Mouse (Mus musculus): ENCODE measurements around the gene Cdkl5. TPM values are rescaled to one million over a fixed set of nuclear protein-coding genes. Genes with fewer than 3 reads are reported as not detected.
A peak's percentile ranks its signal among the peaks of the same experiment; 100 is the strongest.

Cdkl5 gene
- 3.9 and 4.2 TPM in 2 replicates for polyA plus RNA-seq (2015; fragmentation: Nextera tagmentation; extraction: Ambion mirVana)

DNA sequence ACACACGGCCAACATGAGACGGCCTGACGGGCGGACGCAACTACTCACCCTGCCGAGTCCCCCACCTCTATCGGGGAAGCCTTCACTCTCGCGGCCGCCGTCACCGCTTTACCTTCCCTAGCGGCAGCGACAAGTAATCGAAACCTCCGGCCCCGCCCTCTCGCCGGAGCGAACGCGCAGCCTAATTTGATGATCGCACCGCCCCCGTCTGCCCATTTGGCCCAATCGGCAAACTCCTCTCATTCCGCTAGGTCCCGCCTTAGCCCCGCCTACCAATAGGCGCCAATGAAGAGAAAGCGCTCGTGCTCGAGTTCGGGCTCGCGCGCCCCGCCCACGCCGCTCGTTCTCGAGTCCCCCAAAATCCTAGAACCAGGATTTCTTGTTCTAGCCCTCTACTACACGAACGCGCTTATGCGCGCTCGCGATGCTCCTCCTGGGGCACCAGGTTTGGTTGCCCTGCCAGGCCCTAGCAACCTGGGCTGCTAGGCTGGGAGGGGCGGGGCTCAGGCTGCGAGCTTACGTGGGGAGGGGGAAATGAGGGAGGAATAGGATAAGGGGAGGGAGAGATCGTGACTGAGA is at the start of gene Cdkl5:
Gene Cdkl5, minus strand, starts transcription at position 162 of the 579 bp plus-strand sequence.
- Histone ChIP-seq H3K9me3 (no peaks in the 10 kb centered on the region), H3K27ac (peak within 1 kb of the TSS; percentile 87), H3K27me3 (peaks cover 29% of the 10 kb centered on the region; the same call in 1 of the 2 replicates), H3K4me2 (replicated peaks) (peak within 1 kb of the TSS; percentile 56), H3K4me1 (replicated peaks) (peaks cover 10% of the 10 kb centered on the region), H3K4me3 (replicated peaks) (peak within 1 kb of the TSS; percentile 59), H3K9ac (replicated peaks) (peak within 1 kb of the TSS; percentile 71), H3K36me3 (no peaks in the 10 kb centered on the region)
- peak; percentile 95 for ATAC-seq
- WGBS: 22% methylated on average over 53 of the region's 53 CpGs

DNA sequence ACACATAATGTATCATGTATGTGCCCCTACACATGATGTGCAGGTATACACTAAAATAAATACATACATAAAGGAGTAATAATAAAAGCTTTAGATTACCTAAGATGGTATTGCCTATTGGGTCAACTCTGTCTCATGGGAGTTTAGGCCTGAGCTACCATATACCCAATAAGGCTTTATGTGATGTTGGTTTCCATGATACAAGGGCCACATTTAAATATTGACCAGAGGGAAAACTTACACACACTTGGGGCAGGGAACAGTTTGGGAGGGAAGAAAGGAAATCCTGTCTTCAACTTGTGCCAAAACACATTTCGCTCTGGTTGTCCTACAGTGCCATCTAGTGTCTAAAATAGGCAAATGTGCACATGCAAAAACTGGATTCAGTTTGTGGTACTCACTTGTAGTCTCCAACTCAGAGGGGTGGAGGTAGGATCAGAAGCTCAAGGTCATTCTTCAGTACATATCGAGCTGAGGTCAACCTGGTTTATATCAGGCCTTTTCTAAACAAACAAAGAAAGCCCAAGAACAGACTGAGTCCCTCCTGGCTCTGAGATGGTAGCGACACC is 38.8 kb upstream of the Cdkl5 start:
- H3K9me3 ChIP-seq: no peaks in the 10 kb centered on the region
- H3K27ac ChIP-seq: no peak overlapping the region
- ATAC-seq: peak; percentile 56; the same call in 1 of the 2 replicates
- no peak overlapping the region for H3K4me3 ChIP-seq (replicated peaks)
- H3K27me3 ChIP-seq: no peaks in the 10 kb centered on the region
- H3K4me1 ChIP-seq (replicated peaks): no peaks in the 10 kb centered on the region
- H3K36me3 ChIP-seq: no peaks in the 10 kb centered on the region
- H3K4me2 ChIP-seq (replicated peaks): no peak overlapping the region
- no peak overlapping the region for H3K9ac ChIP-seq (replicated peaks)
- 47% methylated on average over 3 of the region's 3 CpGs for WGBS

DNA sequence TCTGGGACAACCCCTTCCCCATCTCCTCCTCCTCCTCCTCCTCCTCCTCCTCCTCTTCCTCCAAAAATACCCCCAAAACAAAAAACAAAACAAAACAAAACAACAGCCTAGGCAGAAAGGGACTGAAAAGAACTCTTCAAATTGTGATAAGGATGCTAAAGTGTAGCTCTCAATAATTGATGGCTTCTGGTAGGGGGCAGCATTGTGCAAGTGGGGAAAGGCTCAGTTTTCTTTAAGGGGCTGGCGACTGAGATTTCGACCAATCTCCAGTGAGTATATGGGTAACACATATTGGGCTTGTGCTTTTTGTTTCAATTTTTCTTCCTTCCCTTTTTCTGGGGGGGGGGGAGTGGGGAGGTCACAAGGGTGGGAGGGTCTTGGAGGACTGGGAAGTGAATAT is 37.9 kb upstream of the Cdkl5 start:
- H3K9ac ChIP-seq (replicated peaks): no peak overlapping the region
- no peak overlapping the region for H3K4me3 ChIP-seq (replicated peaks)
- no peak for ATAC-seq
- H3K4me2 ChIP-seq (replicated peaks): no peak overlapping the region
- H3K27me3 ChIP-seq: no peaks in the 10 kb centered on the region
- 45% methylated on average over 2 of the region's 2 CpGs for WGBS
- no peak overlapping the region for H3K27ac ChIP-seq
- no peaks in the 10 kb centered on the region for H3K9me3 ChIP-seq
- no peaks in the 10 kb centered on the region for H3K36me3 ChIP-seq
- H3K4me1 ChIP-seq (replicated peaks): no peaks in the 10 kb centered on the region

DNA sequence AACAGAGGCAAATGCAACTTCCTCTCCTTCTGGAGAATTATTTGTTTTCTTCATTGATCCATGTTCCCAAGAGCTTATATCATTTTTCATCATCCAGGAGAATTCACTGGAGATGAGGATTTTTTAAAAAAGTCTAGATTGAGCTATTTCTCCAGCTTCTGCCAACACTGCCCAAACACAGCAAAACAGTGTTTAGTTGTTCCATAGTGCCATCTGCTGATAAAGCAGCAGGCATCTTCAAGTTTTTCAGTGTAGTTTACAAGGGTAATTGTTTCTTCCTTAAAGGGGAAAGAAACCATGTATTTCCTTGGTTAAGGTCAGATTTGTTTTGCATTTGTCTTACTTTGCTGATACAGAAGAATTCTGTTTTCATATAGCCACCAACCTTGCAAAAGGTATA is 35.7 kb upstream of the Cdkl5 start:
- H3K36me3 ChIP-seq: no peaks in the 10 kb centered on the region
- H3K27me3 ChIP-seq: no peaks in the 10 kb centered on the region

DNA sequence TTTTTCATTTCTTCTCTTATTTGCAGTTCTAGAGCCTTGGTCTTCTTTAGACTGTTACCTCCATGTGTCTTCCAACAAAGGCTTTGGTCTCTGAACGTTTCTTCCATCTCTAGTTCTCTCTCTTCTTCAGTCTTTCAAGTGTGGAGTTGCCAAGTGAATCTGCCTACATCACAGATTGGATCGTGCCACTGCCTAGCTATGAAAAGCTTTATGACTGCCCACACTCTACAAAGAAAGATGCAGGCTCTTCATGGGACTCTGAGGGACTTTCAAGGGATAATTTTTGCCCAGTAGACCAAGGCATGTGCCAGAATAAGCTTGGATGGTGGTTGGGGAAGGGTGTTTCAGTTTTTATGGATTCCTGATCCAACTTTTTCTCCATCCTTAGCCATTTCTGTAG is 30.0 kb upstream of the Cdkl5 start:
- no peak for ATAC-seq
- Histone ChIP-seq H3K9ac (replicated peaks) (no peak overlapping the region), H3K4me2 (replicated peaks) (no peak overlapping the region), H3K4me3 (replicated peaks) (no peak overlapping the region), H3K9me3 (no peaks in the 10 kb centered on the region), H3K4me1 (replicated peaks) (no peaks in the 10 kb centered on the region), H3K27me3 (peaks cover 6% of the 10 kb centered on the region; the same call in 1 of the 2 replicates), H3K27ac (no peak overlapping the region), H3K36me3 (no peaks in the 10 kb centered on the region)
- WGBS: 66% methylated on average over 2 of the region's 2 CpGs

More for the DNA sequence above, 35.7 kb upstream of the Cdkl5 start:
- Histone ChIP-seq H3K9me3 (no peaks in the 10 kb centered on the region), H3K9ac (replicated peaks) (no peak overlapping the region), H3K4me2 (replicated peaks) (no peak overlapping the region), H3K4me1 (replicated peaks) (no peaks in the 10 kb centered on the region), H3K4me3 (replicated peaks) (no peak overlapping the region), H3K27ac (no peak overlapping the region)
- ATAC-seq: no peak

DNA sequence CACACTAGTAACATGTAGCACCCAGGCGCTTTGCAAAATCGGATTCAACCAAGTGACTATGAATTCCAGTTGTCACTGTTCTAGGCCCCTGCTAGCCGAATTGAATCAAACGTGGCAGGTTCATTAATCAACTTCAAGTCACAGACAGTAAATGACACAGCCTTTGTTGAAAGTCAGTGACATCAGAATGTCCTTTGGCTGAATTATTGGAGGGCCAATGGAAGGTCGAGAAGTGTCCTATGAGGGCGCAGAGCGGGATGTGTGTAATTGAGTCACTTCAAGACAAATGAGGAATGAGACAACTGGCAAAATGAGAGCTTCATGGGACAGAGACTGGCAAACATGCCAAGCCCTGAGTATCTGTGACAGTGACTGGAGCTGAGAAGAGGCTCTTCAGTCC is 27.0 kb upstream of the Cdkl5 start:
- H3K4me1 ChIP-seq (replicated peaks): no peaks in the 10 kb centered on the region
- H3K9ac ChIP-seq (replicated peaks): no peak overlapping the region
- H3K4me3 ChIP-seq (replicated peaks): no peak overlapping the region
- no peaks in the 10 kb centered on the region for H3K9me3 ChIP-seq
- 86% methylated on average over 7 of the region's 7 CpGs for WGBS
- H3K36me3 ChIP-seq: no peaks in the 10 kb centered on the region
- H3K27ac ChIP-seq: no peak overlapping the region
- peaks cover 11% of the 10 kb centered on the region; the same call in 1 of the 2 replicates for H3K27me3 ChIP-seq
- no peak for ATAC-seq
- no peak overlapping the region for H3K4me2 ChIP-seq (replicated peaks)

DNA sequence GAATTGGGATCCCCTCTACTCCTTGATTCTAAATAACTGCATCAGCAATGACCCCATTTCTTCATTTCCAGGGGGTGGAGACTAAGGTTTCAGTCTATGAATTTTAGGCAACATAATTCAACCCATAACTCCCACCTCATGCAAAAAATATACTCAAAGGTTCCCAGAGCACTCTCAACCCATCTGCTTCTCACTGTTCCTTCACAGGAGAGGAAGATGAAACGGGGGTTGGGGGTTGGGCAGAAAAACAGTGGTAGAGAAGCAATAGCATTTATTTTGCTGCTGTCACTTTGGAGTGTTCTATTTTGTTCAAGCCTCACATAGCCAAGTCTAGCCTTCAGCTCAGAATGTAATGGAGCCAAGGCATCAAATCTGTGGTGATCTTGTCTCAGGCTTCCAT is 23.7 kb upstream of the Cdkl5 start:
- no peak overlapping the region for H3K4me2 ChIP-seq (replicated peaks)
- no peaks in the 10 kb centered on the region for H3K9me3 ChIP-seq
- WGBS: 63% methylated on average over 1 of the region's 1 CpGs

DNA sequence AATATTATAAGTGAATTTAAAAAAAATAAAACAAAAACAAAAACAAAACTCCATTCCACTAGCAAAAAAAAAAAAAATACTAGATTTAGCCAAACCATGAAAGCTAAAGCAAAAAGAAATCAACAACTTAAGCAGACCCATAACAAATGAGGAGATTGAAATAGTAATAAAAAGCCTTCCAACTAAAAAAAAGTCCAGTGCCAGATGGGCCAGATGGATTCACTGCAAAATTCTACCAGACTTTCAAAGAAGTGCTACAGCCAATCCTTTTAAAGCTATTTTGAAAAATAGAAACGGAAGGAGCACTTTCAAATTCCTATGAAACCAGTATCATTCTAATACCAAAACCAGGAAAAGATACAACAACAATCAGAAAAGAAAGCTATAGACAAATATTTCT is 11.8 kb upstream of the Cdkl5 start:
- Histone ChIP-seq H3K36me3 (no peaks in the 10 kb centered on the region), H3K9ac (replicated peaks) (no peak overlapping the region), H3K27ac (no peak overlapping the region), H3K4me3 (replicated peaks) (no peak overlapping the region), H3K4me2 (replicated peaks) (no peak overlapping the region), H3K9me3 (no peaks in the 10 kb centered on the region), H3K4me1 (replicated peaks) (no peaks in the 10 kb centered on the region), H3K27me3 (peaks cover 24% of the 10 kb centered on the region; the same call in 1 of the 2 replicates)
- no peak for ATAC-seq
- WGBS: 83% methylated on average over 1 of the region's 1 CpGs

More for the DNA sequence above, 23.7 kb upstream of the Cdkl5 start:
- Histone ChIP-seq H3K36me3 (no peaks in the 10 kb centered on the region), H3K27ac (no peak overlapping the region), H3K4me1 (replicated peaks) (no peaks in the 10 kb centered on the region), H3K4me3 (replicated peaks) (no peak overlapping the region), H3K9ac (replicated peaks) (no peak overlapping the region), H3K27me3 (peaks cover 11% of the 10 kb centered on the region; the same call in 1 of the 2 replicates)
- ATAC-seq: no peak

DNA sequence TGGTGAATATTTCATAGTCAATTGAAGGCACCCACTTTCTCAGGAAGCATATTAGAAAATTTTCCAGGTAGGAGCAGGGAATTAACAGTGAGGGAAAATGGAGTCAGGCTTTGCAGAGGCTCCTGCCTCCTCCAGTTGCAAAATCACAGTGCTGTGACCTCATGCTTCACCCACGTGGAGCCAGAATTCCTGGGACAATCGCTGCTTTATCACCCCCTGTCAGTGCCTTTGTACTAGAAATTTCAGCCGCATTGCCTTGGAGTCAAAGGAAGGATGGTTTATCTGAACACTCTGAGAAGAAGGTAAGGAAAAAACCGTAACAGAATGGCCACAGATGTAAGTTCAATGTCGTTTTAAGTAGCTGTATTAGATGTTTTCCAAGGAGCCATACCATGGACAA is 1.5 kb upstream of the Cdkl5 start:
- H3K27ac ChIP-seq: 0 out of 2 replicates have a peak overlapping the region, but pooled peaks have one; percentile 87

DNA sequence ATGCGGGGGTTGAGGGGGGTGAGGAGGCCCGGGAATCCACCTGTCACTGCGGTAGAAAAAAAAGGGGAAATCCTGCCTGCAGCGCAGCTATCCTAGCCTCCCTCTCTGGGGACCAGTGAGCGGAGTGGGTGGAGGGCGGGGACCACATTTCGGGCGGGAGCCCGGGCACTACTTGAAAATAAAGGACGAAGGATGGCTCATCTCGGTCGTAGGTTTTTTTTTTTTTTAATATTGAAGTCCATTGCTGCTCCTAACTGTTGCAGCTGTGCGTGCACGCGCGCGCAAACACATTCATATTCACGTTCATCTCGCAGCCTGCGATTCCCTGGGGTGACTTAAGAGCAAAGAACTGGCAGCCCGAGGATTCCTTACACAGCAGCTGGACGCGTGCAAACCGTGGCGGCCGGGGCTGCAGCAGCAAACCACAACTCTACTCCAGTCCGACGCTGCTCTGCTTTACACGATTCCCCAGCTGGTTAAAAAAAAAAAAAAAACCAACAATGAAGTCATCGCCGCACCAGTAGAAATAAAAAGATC is 695 bp upstream of the Cdkl5 start:
- peak overlapping the region; percentile 87 for H3K27ac ChIP-seq
- H3K9ac ChIP-seq (replicated peaks): peak overlapping the region; percentile 51; the same call in 1 of the 2 replicates
- H3K4me2 ChIP-seq (replicated peaks): peak overlapping the region; percentile 45
- peak; percentile 67 for ATAC-seq
- no peaks in the 10 kb centered on the region for H3K36me3 ChIP-seq
- peak overlapping the region; percentile 59 for H3K4me3 ChIP-seq (replicated peaks)
- peaks cover 10% of the 10 kb centered on the region for H3K4me1 ChIP-seq (replicated peaks)
- H3K27me3 ChIP-seq: peaks cover 29% of the 10 kb centered on the region; the same call in 1 of the 2 replicates
- H3K9me3 ChIP-seq: no peaks in the 10 kb centered on the region
- WGBS: 17% methylated on average over 31 of the region's 31 CpGs

More for the DNA sequence above, 1.5 kb upstream of the Cdkl5 start:
- no peak for ATAC-seq
- Histone ChIP-seq H3K4me3 (replicated peaks) (0 out of 2 replicates have a peak overlapping the region, but pooled peaks have one; percentile 59), H3K36me3 (no peaks in the 10 kb centered on the region), H3K27me3 (peaks cover 29% of the 10 kb centered on the region; the same call in 1 of the 2 replicates), H3K9me3 (no peaks in the 10 kb centered on the region), H3K9ac (replicated peaks) (no peak overlapping the region; the same call in 1 of the 2 replicates), H3K4me1 (replicated peaks) (peaks cover 10% of the 10 kb centered on the region), H3K4me2 (replicated peaks) (peak overlapping the region; percentile 45)
- WGBS: 20% methylated on average over 5 of the region's 5 CpGs

DNA sequence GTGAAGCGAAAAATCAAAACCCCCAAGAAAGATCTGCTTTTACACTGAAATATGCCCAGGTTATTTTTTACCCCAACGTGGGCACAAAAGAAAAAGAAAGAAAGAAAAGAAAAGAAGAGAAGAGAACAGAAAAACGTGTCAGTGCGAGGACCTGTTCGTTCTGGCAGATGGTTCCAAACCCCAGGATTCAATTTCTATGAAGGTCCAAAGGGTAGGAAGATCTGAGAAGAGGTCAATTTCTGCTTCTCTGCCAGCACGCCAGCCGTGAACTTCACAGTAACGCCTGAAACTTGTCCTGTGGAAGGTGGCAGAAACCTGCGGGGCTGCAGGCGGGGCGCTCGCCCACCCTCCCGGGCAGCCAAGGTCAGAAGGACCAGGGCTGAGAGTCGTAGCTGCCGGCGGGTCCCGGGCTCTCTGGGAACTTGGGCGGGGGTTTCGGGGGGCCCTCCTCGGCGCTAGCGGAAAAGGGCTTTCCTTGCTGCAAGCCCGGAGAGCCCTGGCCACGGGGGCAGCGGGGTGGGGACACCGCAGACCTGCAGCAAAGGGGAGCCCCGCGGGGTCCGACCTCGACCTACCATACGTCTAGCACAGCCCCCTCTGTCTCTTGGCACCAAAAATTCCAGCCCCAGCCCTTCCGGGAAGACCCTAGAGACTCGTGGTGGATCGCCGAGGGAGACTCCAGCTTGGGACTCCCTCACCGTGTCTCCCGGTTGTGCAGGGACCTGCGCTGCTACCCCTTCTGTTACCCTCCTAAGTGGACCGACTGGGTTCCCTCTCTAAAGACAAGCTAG is 560 bp downstream of the Cdkl5 start:
- Histone ChIP-seq H3K36me3 (no peaks in the 10 kb centered on the region), H3K27ac (peak overlapping the region; percentile 84), H3K27me3 (peaks cover 25% of the 10 kb centered on the region; the same call in 1 of the 2 replicates), H3K9me3 (no peaks in the 10 kb centered on the region), H3K4me3 (replicated peaks) (peak overlapping the region; percentile 59), H3K9ac (replicated peaks) (peak overlapping the region; percentile 71), H3K4me2 (replicated peaks) (peak overlapping the region; percentile 56), H3K4me1 (replicated peaks) (peaks cover 10% of the 10 kb centered on the region)
- ATAC-seq: no peak
- WGBS: 24% methylated on average over 39 of the region's 39 CpGs

DNA sequence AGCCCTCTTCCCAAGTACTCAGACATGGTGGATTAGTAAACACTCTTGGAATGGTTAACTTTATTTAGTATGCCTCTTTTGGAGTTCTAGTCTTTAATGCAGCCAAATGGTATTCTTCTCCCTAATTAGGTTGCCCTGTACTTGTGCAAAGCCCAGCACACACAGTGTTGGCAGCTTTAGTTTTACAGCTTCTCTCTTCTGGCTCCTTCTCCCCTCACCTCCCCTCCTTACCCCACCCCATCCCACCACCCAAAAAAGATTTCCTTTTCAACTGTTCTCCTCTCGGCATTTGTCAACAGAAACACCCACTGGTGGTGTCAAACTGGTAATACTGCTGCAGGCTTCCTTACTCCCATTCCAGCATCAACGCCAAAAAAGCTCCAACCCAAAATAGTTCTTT is 1.8 kb downstream of the Cdkl5 start:
- Histone ChIP-seq H3K36me3 (no peaks in the 10 kb centered on the region), H3K27me3 (peaks cover 21% of the 10 kb centered on the region; the same call in 1 of the 2 replicates), H3K4me3 (replicated peaks) (peak overlapping the region; percentile 59), H3K9ac (replicated peaks) (no peak overlapping the region), H3K27ac (no peak overlapping the region), H3K4me1 (replicated peaks) (peaks cover 10% of the 10 kb centered on the region), H3K9me3 (no peaks in the 10 kb centered on the region), H3K4me2 (replicated peaks) (peak overlapping the region; percentile 51)
- WGBS: 41% methylated on average over 2 of the region's 2 CpGs
- ATAC-seq: no peak
